Mouse (Mus musculus) cerebellum, postnatal 14 days (tissue): ENCODE measurements at regions not wholly inside any gene's neighbourhood (a gene's known extent, or its start where the extent isn't known, plus 50 kb on each side); places are given as distances from the start of the nearest gene placed in this dataset.
A peak's percentile ranks its signal among the peaks of the same experiment; 100 is the strongest.

Experiments
- DNase-seq, 2 experiments: peaks; one replicate each; pipeline ENCODE4 v3.0.0; 2021; ENCODE audit warnings: mixed read lengths in 2 of 2

GRCm38 (mm10) chr1:109471671-109472070, 510.6 kb upstream of the Cdh7 start:
- peak; percentile 85 to 92 for DNase-seq

DNA sequence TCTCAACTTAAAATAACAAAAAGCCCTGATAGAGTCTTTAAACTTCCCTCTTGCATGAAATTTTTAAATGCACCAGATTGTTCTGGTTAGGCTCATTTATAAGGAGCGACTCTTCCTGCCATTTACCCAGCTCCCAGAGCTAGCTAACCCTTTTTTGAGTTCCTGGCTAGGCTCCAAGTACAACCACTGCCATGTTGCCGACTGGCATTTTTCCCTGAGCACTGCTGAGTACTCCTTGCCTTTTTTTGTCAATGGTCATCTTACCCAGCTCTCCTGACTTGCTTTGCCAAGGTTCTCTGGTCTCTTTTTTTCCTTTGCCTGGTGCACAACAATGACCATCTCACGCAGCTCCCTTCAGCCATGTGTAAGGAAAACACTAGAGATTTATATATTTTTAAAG, 500.8 kb upstream of the Cdh7 start:
- peak; percentile 76 to 90 for DNase-seq

- peak; percentile 39 to 40 for DNase-seq
Observed at GRCm38 (mm10) chr1:109495936-109496335, 486.3 kb upstream of the Cdh7 start.

DNA sequence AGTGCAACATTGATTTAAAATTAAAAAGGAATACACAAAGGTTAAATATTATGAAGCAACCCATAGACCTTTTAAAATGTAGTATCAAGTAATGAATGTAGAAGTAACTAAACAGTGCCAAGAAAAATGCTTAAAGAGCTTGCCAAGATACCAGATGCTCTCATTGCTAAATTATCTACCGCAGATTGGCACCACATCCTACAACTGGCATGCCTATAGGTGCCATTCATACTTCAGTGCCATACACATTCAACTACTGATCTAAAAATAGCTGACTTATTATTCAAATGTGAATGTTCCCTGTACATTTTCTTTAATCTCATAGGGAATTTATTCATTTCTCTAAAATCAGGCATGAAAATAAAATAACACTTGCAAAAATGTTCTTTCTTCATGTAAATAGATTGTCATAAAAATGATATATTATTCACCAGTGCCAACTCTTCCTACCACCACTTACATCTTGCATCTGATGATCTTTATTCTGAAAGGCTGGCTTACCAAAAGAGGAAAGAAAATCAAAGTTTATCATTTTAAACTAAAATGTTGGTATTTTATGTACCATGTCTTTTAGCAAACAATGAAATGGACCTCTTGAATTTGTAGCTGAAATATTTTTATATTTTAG, 469.5 kb upstream of the Cdh7 start:
- DNase-seq, result peak in 1 of 2 experiments; percentile 39

DNA sequence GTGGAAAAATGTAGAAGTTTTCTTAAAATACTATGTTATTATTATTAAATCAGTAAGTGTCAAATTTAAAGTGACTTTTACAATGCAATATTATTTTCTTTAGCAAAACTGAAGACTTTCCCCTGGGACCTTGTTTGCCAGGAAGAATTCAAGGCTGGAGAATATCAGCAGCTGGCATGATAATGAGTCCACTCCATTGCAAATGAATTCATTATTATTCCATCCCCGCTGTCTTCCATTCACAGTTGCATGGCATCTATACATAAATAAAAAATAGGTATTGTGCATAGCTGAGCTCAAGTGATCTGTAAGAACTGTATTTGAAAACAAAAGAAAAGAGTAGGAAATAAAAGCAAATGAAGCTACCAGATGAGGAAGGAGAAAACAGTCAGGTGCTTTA, 467.9 kb upstream of the Cdh7 start:
- no peak for DNase-seq
